Mouse (Mus musculus) heart, embryonic 15.5 days (tissue): Measurements from ENCODE around the gene Coq8a. TPM values are rescaled to one million over a fixed set of nuclear protein-coding genes. Genes with fewer than 3 reads are reported as not detected.

Experiments used
- ATAC-seq: fragments of 200-750 bp; cut with Nextera tagmentation; replicated peaks from 2 replicates; pipeline ENCODE4 v1.8.0; 2017; ENCODE audit warnings: low read depth, moderate TSS enrichment; ENCODE audit not compliant: insufficient number of reproducible peaks, insufficient read depth, low FRiP score
- H3K27ac ChIP-seq: fragments of 300-500 bp; sonication (generic); 2 replicates; pipeline ENCODE4 v1.5.1; 2015; ENCODE audit warnings: mild to moderate bottlenecking, inconsistent platforms
- H3K27me3 ChIP-seq: fragments of 300-500 bp; sonication (generic); 2 replicates; pipeline ENCODE4 v1.6.1; 2015; ENCODE audit warnings: inconsistent platforms
- H3K36me3 ChIP-seq: fragments of 300-500 bp; sonication (generic); 2 replicates; pipeline ENCODE4 v1.6.1; 2015; ENCODE audit warnings: mild to moderate bottlenecking, inconsistent platforms
- H3K4me1 ChIP-seq: fragments of 300-500 bp; sonication (generic); replicated peaks from 2 replicates; pipeline ENCODE4 v1.6.1; 2015; ENCODE audit warnings: inconsistent platforms
- H3K4me2 ChIP-seq: fragments of 300-500 bp; sonication (generic); 2 replicates; pipeline ENCODE4 v1.6.1; 2015; ENCODE audit warnings: inconsistent platforms, mild to moderate bottlenecking, moderate library complexity
- H3K4me3 ChIP-seq: fragments of 300-500 bp; sonication (generic); 2 replicates; pipeline ENCODE4 v1.5.1; 2015; ENCODE audit warnings: mild to moderate bottlenecking, inconsistent platforms
- H3K9ac ChIP-seq: fragments of 300-500 bp; sonication (generic); 2 replicates; pipeline ENCODE4 v1.6.1; 2015; ENCODE audit warnings: mild to moderate bottlenecking, inconsistent platforms
- H3K9me3 ChIP-seq: fragments of 300-500 bp; sonication (generic); replicated peaks from 2 replicates; pipeline ENCODE4 v1.6.1; 2016; ENCODE audit warnings: inconsistent platforms
- WGBS: fragments of 180-500 bp; shearing (Covaris S2); methylation state at CpG from one replicate; pipeline ENCODE4 v1.1.7; 2015; ENCODE audit warnings: mixed read lengths; 5-methylcytosine and 5-hydroxymethylcytosine counted together
- polyA plus RNA-seq: library from polyadenylated mRNA; unstranded; fragments of >200 nt; fragmentation: Nextera tagmentation; extraction: Ambion mirVana; gene quantifications from 2 replicates; pipeline ENCODE4 v1.2.1, GENCODE M21; 2015

The Coq8a gene
- polyA plus RNA-seq, 1 experiment from 2014 or later = 66.7 TPM

GRCm38 (mm10) chr1:180173017-180173416 lies 26.4 kb downstream of the Coq8a start:
- Histone ChIP-seq H3K4me2 (no peak overlapping the region), H3K4me3 (no peak overlapping the region), H3K36me3 (peaks cover 15% of the 10 kb centered on the region; the same call in 1 of the 2 replicates), H3K4me1 (no peaks in the 10 kb centered on the region), H3K9ac (no peak overlapping the region), H3K27me3 (no peaks in the 10 kb centered on the region), H3K27ac (no peak overlapping the region), H3K9me3 (no peaks in the 10 kb centered on the region)
- 66% methylated on average over 5 of the region's 5 CpGs for WGBS
- ATAC-seq = no peak

- no peak for ATAC-seq
- Histone ChIP-seq H3K27ac (no peak overlapping the region), H3K9ac (no peak overlapping the region), H3K4me3 (no peak overlapping the region), H3K4me2 (no peak overlapping the region), H3K36me3 (peaks cover 19% of the 10 kb centered on the region; the same call in 1 of the 2 replicates), H3K9me3 (no peaks in the 10 kb centered on the region), H3K4me1 (no peaks in the 10 kb centered on the region), H3K27me3 (no peaks in the 10 kb centered on the region)
- WGBS = 89% methylated on average over 4 of the region's 4 CpGs
Measured at GRCm38 (mm10) chr1:180172600-180172999, 26.8 kb downstream of the Coq8a start.

GRCm38 (mm10) chr1:180171883-180172282 lies 27.5 kb downstream of the Coq8a start:
- WGBS = 62% methylated on average over 2 of the region's 2 CpGs
- H3K9ac ChIP-seq = no peak overlapping the region
- no peak for ATAC-seq

GRCm38 (mm10) chr1:180170071-180170470 lies 29.3 kb downstream of the Coq8a start:
- no peaks in the 10 kb centered on the region for H3K9me3 ChIP-seq
- peaks cover 42% of the 10 kb centered on the region; the same call in 1 of the 2 replicates for H3K36me3 ChIP-seq
- WGBS = 86% methylated on average over 8 of the region's 8 CpGs
- H3K27ac ChIP-seq = no peak overlapping the region
- ATAC-seq = no peak
- H3K9ac ChIP-seq = no peak overlapping the region
- H3K4me3 ChIP-seq = no peak overlapping the region
- no peaks in the 10 kb centered on the region for H3K4me1 ChIP-seq
- H3K4me2 ChIP-seq = no peak overlapping the region
- no peaks in the 10 kb centered on the region for H3K27me3 ChIP-seq

More at GRCm38 (mm10) chr1:180171883-180172282, 27.5 kb downstream of the Coq8a start:
- Histone ChIP-seq H3K9me3 (no peaks in the 10 kb centered on the region), H3K27ac (no peak overlapping the region), H3K4me3 (no peak overlapping the region), H3K27me3 (no peaks in the 10 kb centered on the region), H3K4me2 (no peak overlapping the region), H3K36me3 (peaks cover 26% of the 10 kb centered on the region; the same call in 1 of the 2 replicates), H3K4me1 (no peaks in the 10 kb centered on the region)

- Histone ChIP-seq H3K9ac (no peak overlapping the region), H3K4me1 (no peaks in the 10 kb centered on the region), H3K4me3 (no peak overlapping the region), H3K4me2 (no peak overlapping the region), H3K9me3 (no peaks in the 10 kb centered on the region), H3K36me3 (peaks cover 43% of the 10 kb centered on the region; the same call in 1 of the 2 replicates), H3K27ac (no peak overlapping the region), H3K27me3 (no peaks in the 10 kb centered on the region)
- WGBS = 79% methylated on average over 7 of the region's 7 CpGs
- ATAC-seq = no peak
Measured at GRCm38 (mm10) chr1:180169161-180169560, 30.2 kb downstream of the Coq8a start.

GRCm38 (mm10) chr1:180168294-180168693 lies 31.1 kb downstream of the Coq8a start:
- H3K36me3 ChIP-seq = peaks cover 49% of the 10 kb centered on the region; the same call in 1 of the 2 replicates

GRCm38 (mm10) chr1:180166533-180166932 lies 32.9 kb downstream of the Coq8a start:
- H3K36me3 ChIP-seq = peaks cover 62% of the 10 kb centered on the region
- WGBS = 89% methylated on average over 5 of the region's 5 CpGs

More at GRCm38 (mm10) chr1:180168294-180168693, 31.1 kb downstream of the Coq8a start:
- no peak overlapping the region for H3K27ac ChIP-seq
- no peak overlapping the region for H3K9ac ChIP-seq
- H3K4me3 ChIP-seq = no peak overlapping the region
- WGBS = 87% methylated on average over 6 of the region's 6 CpGs
- no peaks in the 10 kb centered on the region for H3K9me3 ChIP-seq
- no peak for ATAC-seq
- no peaks in the 10 kb centered on the region for H3K4me1 ChIP-seq
- no peaks in the 10 kb centered on the region for H3K27me3 ChIP-seq
- H3K4me2 ChIP-seq = no peak overlapping the region

GRCm38 (mm10) chr1:180162986-180163385 lies 36.4 kb downstream of the Coq8a start:
- no peak overlapping the region for H3K4me2 ChIP-seq
- no peaks in the 10 kb centered on the region for H3K4me1 ChIP-seq
- no peaks in the 10 kb centered on the region for H3K27me3 ChIP-seq
- no peaks in the 10 kb centered on the region for H3K9me3 ChIP-seq
- no peak overlapping the region for H3K9ac ChIP-seq
- no peak overlapping the region for H3K4me3 ChIP-seq
- no peak for ATAC-seq
- peaks cover 52% of the 10 kb centered on the region for H3K36me3 ChIP-seq
- WGBS = 80% methylated on average over 7 of the region's 7 CpGs
- no peak overlapping the region for H3K27ac ChIP-seq

More at GRCm38 (mm10) chr1:180166533-180166932, 32.9 kb downstream of the Coq8a start:
- ATAC-seq = no peak
- no peaks in the 10 kb centered on the region for H3K9me3 ChIP-seq
- no peak overlapping the region for H3K9ac ChIP-seq
- H3K4me1 ChIP-seq = no peaks in the 10 kb centered on the region
- H3K27me3 ChIP-seq = no peaks in the 10 kb centered on the region
- no peak overlapping the region for H3K4me3 ChIP-seq
- H3K4me2 ChIP-seq = no peak overlapping the region
- no peak overlapping the region for H3K27ac ChIP-seq

- Histone ChIP-seq H3K4me3 (no peak overlapping the region), H3K4me1 (no peaks in the 10 kb centered on the region), H3K27ac (no peak overlapping the region), H3K36me3 (peaks cover 40% of the 10 kb centered on the region), H3K27me3 (no peaks in the 10 kb centered on the region), H3K9ac (no peak overlapping the region), H3K9me3 (no peaks in the 10 kb centered on the region), H3K4me2 (no peak overlapping the region)
- 93% methylated on average over 20 of the region's 20 CpGs for WGBS
- no peak for ATAC-seq
Measured at GRCm38 (mm10) chr1:180161566-180162355, 37.6 kb downstream of the Coq8a start.

GRCm38 (mm10) chr1:180161160-180161559 lies 38.2 kb downstream of the Coq8a start:
- Histone ChIP-seq H3K4me1 (no peaks in the 10 kb centered on the region), H3K4me3 (no peak overlapping the region), H3K4me2 (no peak overlapping the region), H3K9me3 (no peaks in the 10 kb centered on the region), H3K27me3 (no peaks in the 10 kb centered on the region), H3K27ac (no peak overlapping the region), H3K9ac (no peak overlapping the region), H3K36me3 (peaks cover 34% of the 10 kb centered on the region)
- ATAC-seq = no peak
- 83% methylated on average over 3 of the region's 3 CpGs for WGBS

GRCm38 (mm10) chr1:180160545-180160944 lies 38.9 kb downstream of the Coq8a start:
- no peaks in the 10 kb centered on the region for H3K4me1 ChIP-seq
- H3K27ac ChIP-seq = no peak overlapping the region
- no peaks in the 10 kb centered on the region for H3K27me3 ChIP-seq
- peaks cover 29% of the 10 kb centered on the region for H3K36me3 ChIP-seq
- ATAC-seq = no peak
- H3K4me2 ChIP-seq = no peak overlapping the region
- WGBS = 80% methylated on average over 2 of the region's 2 CpGs
- H3K4me3 ChIP-seq = no peak overlapping the region
- H3K9me3 ChIP-seq = no peaks in the 10 kb centered on the region
- no peak overlapping the region for H3K9ac ChIP-seq

- no peak overlapping the region for H3K4me3 ChIP-seq
- no peak for ATAC-seq
- H3K4me2 ChIP-seq = no peak overlapping the region
- H3K36me3 ChIP-seq = peaks cover 19% of the 10 kb centered on the region
- H3K9ac ChIP-seq = no peak overlapping the region
- H3K27ac ChIP-seq = no peak overlapping the region
- WGBS = 72% methylated on average over 2 of the region's 2 CpGs
- no peaks in the 10 kb centered on the region for H3K27me3 ChIP-seq
- no peaks in the 10 kb centered on the region for H3K4me1 ChIP-seq
- no peaks in the 10 kb centered on the region for H3K9me3 ChIP-seq
Measured at GRCm38 (mm10) chr1:180158648-180159047, 40.8 kb downstream of the Coq8a start.
